Mouse (Mus musculus): ENCODE results near the gene Cd248. TPM values are rescaled to one million over a fixed set of nuclear protein-coding genes. Genes with fewer than 3 reads are reported as not detected.

Cd248 gene
- polyA plus RNA-seq, 1 experiment from 2014 or later: 24.2 TPM

GRCm38 (mm10) chr19:5058801-5059771 is 8.8 kb upstream of the Cd248 start:
- Histone ChIP-seq H3K4me2 (peak overlapping the region; percentile 32), H3K36me3 (ENCODE audit: control insufficient read depth, insufficient read depth, low read length) (no peaks in the 10 kb centered on the region), H3K4me3 (ENCODE audit: low read depth, low read length) (no peak overlapping the region), H3K27ac (ENCODE audit: low read depth, low read length) (peak overlapping the region; percentile 7), H3K27me3 (ENCODE audit: control insufficient read depth, insufficient read depth, low read length) (0 out of 2 replicates have a peak, but pooled peaks cover 4% of the 10 kb centered on the region), H3K9me3 (replicated peaks; ENCODE audit: control insufficient read depth, low read length) (no peaks in the 10 kb centered on the region), H3K9ac (ENCODE audit: low read depth, low read length) (peak overlapping the region; percentile 49), H3K4me1 (ENCODE audit: control insufficient read depth, insufficient read depth, low read length) (peaks cover 35% of the 10 kb centered on the region)
- 4% methylated on average over 10 of the region's 10 CpGs for WGBS (ENCODE audit: insufficient replicate concordance)
- ATAC-seq (replicated peaks; ENCODE audit: insufficient number of reproducible peaks, low FRiP score, low TSS enrichment): 0 out of 2 replicates have a peak, but pooled peaks have one; percentile 14

GRCm38 (mm10) chr19:5060365-5061330 is 7.2 kb upstream of the Cd248 start:
- Histone ChIP-seq H3K9me3 (replicated peaks; ENCODE audit: control insufficient read depth, low read length) (no peaks in the 10 kb centered on the region), H3K9ac (ENCODE audit: low read depth, low read length) (no peak overlapping the region), H3K4me3 (ENCODE audit: low read depth, low read length) (no peak overlapping the region), H3K27me3 (ENCODE audit: control insufficient read depth, insufficient read depth, low read length) (no peaks in the 10 kb centered on the region), H3K27ac (ENCODE audit: low read depth, low read length) (peak overlapping the region; percentile 50), H3K4me2 (no peak overlapping the region), H3K4me1 (ENCODE audit: control insufficient read depth, insufficient read depth, low read length) (peaks cover 43% of the 10 kb centered on the region), H3K36me3 (ENCODE audit: control insufficient read depth, insufficient read depth, low read length) (no peaks in the 10 kb centered on the region)
- ATAC-seq (replicated peaks; ENCODE audit: insufficient number of reproducible peaks, low FRiP score, low TSS enrichment): no peak
- WGBS (ENCODE audit: insufficient replicate concordance): 32% methylated on average over 5 of the region's 5 CpGs

- no peak for ATAC-seq (replicated peaks; ENCODE audit: insufficient number of reproducible peaks, low FRiP score, low TSS enrichment)
- H3K4me1 ChIP-seq (ENCODE audit: control insufficient read depth, insufficient read depth, low read length): peaks cover 44% of the 10 kb centered on the region
Observed at GRCm38 (mm10) chr19:5062041-5062440, 5.8 kb upstream of the Cd248 start.

GRCm38 (mm10) chr19:5062446-5062845 is 5.4 kb upstream of the Cd248 start:
- Histone ChIP-seq H3K4me3 (ENCODE audit: low read depth, low read length) (no peak overlapping the region), H3K36me3 (ENCODE audit: control insufficient read depth, insufficient read depth, low read length) (no peaks in the 10 kb centered on the region), H3K27ac (ENCODE audit: low read depth, low read length) (no peak overlapping the region), H3K9ac (ENCODE audit: low read depth, low read length) (no peak overlapping the region), H3K9me3 (replicated peaks; ENCODE audit: control insufficient read depth, low read length) (no peaks in the 10 kb centered on the region), H3K27me3 (ENCODE audit: control insufficient read depth, insufficient read depth, low read length) (no peaks in the 10 kb centered on the region), H3K4me1 (ENCODE audit: control insufficient read depth, insufficient read depth, low read length) (peaks cover 48% of the 10 kb centered on the region), H3K4me2 (no peak overlapping the region)
- WGBS (ENCODE audit: insufficient replicate concordance): 58% methylated on average over 6 of the region's 6 CpGs
- no peak for ATAC-seq (replicated peaks; ENCODE audit: insufficient number of reproducible peaks, low FRiP score, low TSS enrichment)

More at GRCm38 (mm10) chr19:5062041-5062440, 5.8 kb upstream of the Cd248 start:
- WGBS (ENCODE audit: insufficient replicate concordance): 80% methylated on average over 5 of the region's 5 CpGs
- H3K36me3 ChIP-seq (ENCODE audit: control insufficient read depth, insufficient read depth, low read length): no peaks in the 10 kb centered on the region
- H3K27ac ChIP-seq (ENCODE audit: low read depth, low read length): no peak overlapping the region
- no peak overlapping the region for H3K4me3 ChIP-seq (ENCODE audit: low read depth, low read length)
- H3K4me2 ChIP-seq: no peak overlapping the region
- no peak overlapping the region for H3K9ac ChIP-seq (ENCODE audit: low read depth, low read length)
- H3K27me3 ChIP-seq (ENCODE audit: control insufficient read depth, insufficient read depth, low read length): no peaks in the 10 kb centered on the region
- H3K9me3 ChIP-seq (replicated peaks; ENCODE audit: control insufficient read depth, low read length): no peaks in the 10 kb centered on the region

- peaks cover 13% of the 10 kb centered on the region for H3K27me3 ChIP-seq (ENCODE audit: control insufficient read depth, insufficient read depth, low read length)
- H3K27ac ChIP-seq (ENCODE audit: low read depth, low read length): 0 out of 2 replicates have a peak overlapping the region, but pooled peaks have one; percentile 35
- no peak overlapping the region for H3K4me2 ChIP-seq
- peaks cover 44% of the 10 kb centered on the region for H3K4me1 ChIP-seq (ENCODE audit: control insufficient read depth, insufficient read depth, low read length)
- no peaks in the 10 kb centered on the region for H3K9me3 ChIP-seq (replicated peaks; ENCODE audit: control insufficient read depth, low read length)
- 64% methylated on average over 7 of the region's 7 CpGs for WGBS (ENCODE audit: insufficient replicate concordance)
- no peak overlapping the region for H3K4me3 ChIP-seq (ENCODE audit: low read depth, low read length)
- no peaks in the 10 kb centered on the region for H3K36me3 ChIP-seq (ENCODE audit: control insufficient read depth, insufficient read depth, low read length)
- 0 out of 2 replicates have a peak overlapping the region, but pooled peaks have one; percentile 16 for H3K9ac ChIP-seq (ENCODE audit: low read depth, low read length)
- ATAC-seq (replicated peaks; ENCODE audit: insufficient number of reproducible peaks, low FRiP score, low TSS enrichment): no peak
Observed at GRCm38 (mm10) chr19:5065104-5065503, 2.8 kb upstream of the Cd248 start.

GRCm38 (mm10) chr19:5067040-5067799 is 658 bp upstream of the Cd248 start:
- Histone ChIP-seq H3K27ac (ENCODE audit: low read depth, low read length) (peak overlapping the region; percentile 85), H3K9ac (ENCODE audit: low read depth, low read length) (peak overlapping the region; percentile 71; the same call in 1 of the 2 replicates), H3K4me2 (peak overlapping the region; percentile 94), H3K4me3 (ENCODE audit: low read depth, low read length) (peak overlapping the region; percentile 58), H3K27me3 (ENCODE audit: control insufficient read depth, insufficient read depth, low read length) (peaks cover 13% of the 10 kb centered on the region), H3K9me3 (replicated peaks; ENCODE audit: control insufficient read depth, low read length) (no peaks in the 10 kb centered on the region), H3K4me1 (ENCODE audit: control insufficient read depth, insufficient read depth, low read length) (peaks cover 39% of the 10 kb centered on the region), H3K36me3 (ENCODE audit: control insufficient read depth, insufficient read depth, low read length) (no peaks in the 10 kb centered on the region)
- 1% methylated on average over 15 of the region's 15 CpGs for WGBS (ENCODE audit: insufficient replicate concordance)
- ATAC-seq (replicated peaks; ENCODE audit: insufficient number of reproducible peaks, low FRiP score, low TSS enrichment): no peak

- Histone ChIP-seq H3K9ac (ENCODE audit: low read depth, low read length) (peak overlapping the region; percentile 71), H3K27ac (ENCODE audit: low read depth, low read length) (no peak overlapping the region), H3K27me3 (ENCODE audit: control insufficient read depth, insufficient read depth, low read length) (peaks cover 13% of the 10 kb centered on the region), H3K4me3 (ENCODE audit: low read depth, low read length) (peak overlapping the region; percentile 58), H3K4me1 (ENCODE audit: control insufficient read depth, insufficient read depth, low read length) (peaks cover 44% of the 10 kb centered on the region), H3K9me3 (replicated peaks; ENCODE audit: control insufficient read depth, low read length) (no peaks in the 10 kb centered on the region), H3K36me3 (ENCODE audit: control insufficient read depth, insufficient read depth, low read length) (no peaks in the 10 kb centered on the region), H3K4me2 (peak overlapping the region; percentile 94)
- WGBS (ENCODE audit: insufficient replicate concordance): 42% methylated on average over 21 of the region's 21 CpGs
- ATAC-seq (replicated peaks; ENCODE audit: insufficient number of reproducible peaks, low FRiP score, low TSS enrichment): no peak
Observed at GRCm38 (mm10) chr19:5068570-5069234, 824 bp downstream of the Cd248 start.
